Mouse (Mus musculus): ENCODE measurements around the gene En2. TPM values are rescaled to one million over a fixed set of nuclear protein-coding genes. Genes with fewer than 3 reads are reported as not detected.

Gene En2
- polyA plus RNA-seq, 1 experiment from 2014 or later = not detected

DNA sequence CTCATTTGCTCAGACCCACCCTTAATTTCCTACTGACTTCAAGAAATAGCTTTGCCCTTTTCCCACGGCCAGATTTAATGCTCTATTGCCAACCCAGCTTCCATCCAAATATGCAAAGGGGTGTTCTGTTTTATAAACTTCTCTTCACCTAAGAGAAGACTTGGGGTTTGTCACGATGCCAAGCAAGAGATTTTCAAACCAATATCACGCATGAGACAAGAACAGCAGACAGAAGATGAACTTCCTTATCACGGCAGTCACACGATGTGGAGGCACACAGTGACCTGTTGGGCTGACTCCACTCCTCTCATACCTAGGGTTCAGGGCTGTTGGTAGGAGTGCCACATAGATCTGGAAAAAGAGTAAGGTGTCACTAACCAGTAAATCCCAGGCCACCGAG is 37.6 kb downstream of the En2 start:
- no peaks in the 10 kb centered on the region for H3K4me1 ChIP-seq (replicated peaks)
- WGBS = 73% methylated on average over 6 of the region's 6 CpGs
- no peak overlapping the region for H3K27ac ChIP-seq
- H3K4me3 ChIP-seq (replicated peaks) = no peak overlapping the region
- H3K27me3 ChIP-seq (replicated peaks) = peaks cover 41% of the 10 kb centered on the region
- H3K9me3 ChIP-seq = no peaks in the 10 kb centered on the region
- H3K4me2 ChIP-seq (replicated peaks) = no peak overlapping the region
- no peak overlapping the region for H3K9ac ChIP-seq
- H3K36me3 ChIP-seq = no peaks in the 10 kb centered on the region
- no peak for ATAC-seq

DNA sequence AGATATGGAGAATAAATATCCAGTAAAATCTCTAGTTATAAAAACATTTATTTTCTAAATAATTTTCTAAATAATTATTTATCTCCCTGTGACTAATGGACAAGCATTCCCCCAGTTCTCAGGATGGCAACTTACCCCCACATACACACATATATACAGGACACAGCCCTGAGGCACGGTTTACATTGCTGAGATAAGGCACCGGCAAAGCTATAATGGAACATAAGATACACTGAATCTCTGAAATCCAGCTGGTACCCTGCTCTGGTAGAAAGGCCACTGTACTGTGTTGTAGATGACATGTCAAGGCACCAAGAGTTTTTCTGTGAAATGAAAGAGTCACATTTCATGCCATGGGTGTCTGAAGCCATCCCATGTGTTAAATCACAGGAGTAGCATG is 39.2 kb downstream of the En2 start:
- Histone ChIP-seq H3K27me3 (replicated peaks) (peaks cover 53% of the 10 kb centered on the region), H3K4me3 (replicated peaks) (no peak overlapping the region), H3K4me1 (replicated peaks) (peaks cover 3% of the 10 kb centered on the region; the same call in 1 of the 2 replicates), H3K4me2 (replicated peaks) (no peak overlapping the region), H3K36me3 (no peaks in the 10 kb centered on the region), H3K9me3 (no peaks in the 10 kb centered on the region), H3K9ac (no peak overlapping the region), H3K27ac (no peak overlapping the region)
- WGBS = 56% methylated on average over 2 of the region's 2 CpGs
- ATAC-seq = no peak

DNA sequence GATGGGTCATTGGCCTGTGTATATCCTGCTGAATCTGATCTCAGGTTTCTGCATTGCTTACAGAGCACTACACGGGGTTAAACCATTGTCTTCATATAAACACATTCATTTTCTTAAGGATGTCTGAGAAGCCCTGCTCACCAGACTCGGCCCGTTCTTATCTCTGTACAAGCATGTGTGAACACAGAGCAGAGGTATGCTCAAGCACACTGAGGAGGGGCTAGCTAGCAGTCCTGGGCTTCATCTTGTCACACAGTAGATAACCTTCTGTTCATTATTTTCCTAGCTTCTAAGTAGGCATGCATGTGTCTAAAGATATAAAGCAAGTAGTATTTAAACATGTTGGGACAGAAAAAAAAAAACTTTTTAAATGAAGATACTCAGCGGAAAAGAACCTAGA is 41.0 kb downstream of the En2 start:
- no peak overlapping the region for H3K4me3 ChIP-seq (replicated peaks)
- H3K27ac ChIP-seq = no peak overlapping the region
- H3K4me2 ChIP-seq (replicated peaks) = no peak overlapping the region
- H3K27me3 ChIP-seq (replicated peaks) = peaks cover 70% of the 10 kb centered on the region
- no peaks in the 10 kb centered on the region for H3K9me3 ChIP-seq
- no peaks in the 10 kb centered on the region for H3K36me3 ChIP-seq
- no peak overlapping the region for H3K9ac ChIP-seq
- 32% methylated on average over 4 of the region's 4 CpGs for WGBS
- no peak for ATAC-seq
- peaks cover 8% of the 10 kb centered on the region; the same call in 1 of the 2 replicates for H3K4me1 ChIP-seq (replicated peaks)

DNA sequence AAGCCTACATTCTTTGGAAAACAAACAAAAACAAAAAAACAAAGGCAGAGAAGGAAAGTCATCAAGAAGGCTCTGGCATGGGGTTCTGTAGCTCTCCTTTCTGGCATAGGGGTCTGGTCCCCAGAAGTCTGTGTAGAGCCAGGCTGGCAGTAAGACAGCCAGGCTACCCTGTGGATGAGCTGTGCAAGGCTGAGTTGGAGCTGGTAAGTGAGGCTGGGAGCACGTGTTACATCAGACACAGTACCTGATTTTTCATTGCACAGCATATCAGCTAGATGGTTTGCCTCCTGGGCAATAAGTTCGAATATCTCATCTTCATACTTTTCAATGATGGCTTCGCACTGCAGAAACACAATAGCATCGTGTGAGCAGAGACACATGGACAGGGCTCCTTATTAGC is 41.5 kb downstream of the En2 start:
- 73% methylated on average over 4 of the region's 4 CpGs for WGBS
- H3K9ac ChIP-seq = no peak overlapping the region
- peaks cover 8% of the 10 kb centered on the region; the same call in 1 of the 2 replicates for H3K4me1 ChIP-seq (replicated peaks)
- H3K4me3 ChIP-seq (replicated peaks) = no peak overlapping the region
- H3K4me2 ChIP-seq (replicated peaks) = no peak overlapping the region
- no peaks in the 10 kb centered on the region for H3K9me3 ChIP-seq
- peaks cover 73% of the 10 kb centered on the region for H3K27me3 ChIP-seq (replicated peaks)
- ATAC-seq = no peak
- H3K27ac ChIP-seq = no peak overlapping the region
- no peaks in the 10 kb centered on the region for H3K36me3 ChIP-seq

DNA sequence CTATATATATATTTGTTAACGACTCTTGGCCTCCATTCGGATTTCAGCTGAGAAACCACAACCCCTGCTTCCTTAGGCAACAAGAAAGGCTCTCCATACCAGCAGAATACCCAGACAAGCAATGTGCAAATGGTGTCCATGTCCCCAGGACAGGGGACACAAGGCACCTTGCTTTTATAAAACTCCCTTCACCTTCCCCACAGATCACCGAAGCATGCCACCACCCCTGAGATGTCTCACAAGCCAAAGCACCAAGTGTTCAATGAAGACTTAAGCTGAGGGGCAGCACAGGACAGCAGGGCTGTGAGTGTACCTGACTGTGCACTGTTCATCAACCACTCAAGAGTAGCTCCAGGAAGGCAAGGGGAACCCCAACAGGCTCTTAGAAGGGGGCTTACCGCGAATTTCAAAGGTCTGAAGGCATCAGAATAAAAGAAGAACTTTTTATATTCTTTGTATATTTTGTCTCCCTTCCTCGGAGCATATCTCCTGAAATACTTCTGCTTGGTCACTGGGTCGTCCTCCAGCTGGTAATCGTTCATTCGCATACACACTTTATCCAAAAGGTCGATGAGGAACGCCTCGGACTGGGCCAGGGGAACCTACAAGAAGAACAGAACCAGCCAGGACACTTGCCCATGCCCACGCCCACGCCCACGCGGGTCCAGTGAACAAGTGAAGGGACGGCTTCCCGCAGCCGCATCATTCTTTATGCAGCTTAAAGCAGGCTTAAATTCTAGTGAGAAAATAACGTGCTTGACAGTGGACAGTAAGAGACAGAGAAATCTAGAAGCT is 43.4 kb downstream of the En2 start:
- Histone ChIP-seq H3K27ac (no peak overlapping the region), H3K36me3 (no peaks in the 10 kb centered on the region), H3K9me3 (no peaks in the 10 kb centered on the region), H3K4me3 (replicated peaks) (no peak overlapping the region), H3K4me1 (replicated peaks) (peaks cover 8% of the 10 kb centered on the region; the same call in 1 of the 2 replicates), H3K4me2 (replicated peaks) (peak overlapping the region; percentile 68), H3K27me3 (replicated peaks) (peaks cover 78% of the 10 kb centered on the region), H3K9ac (no peak overlapping the region)
- WGBS = 13% methylated on average over 20 of the region's 20 CpGs
- ATAC-seq = no peak

DNA sequence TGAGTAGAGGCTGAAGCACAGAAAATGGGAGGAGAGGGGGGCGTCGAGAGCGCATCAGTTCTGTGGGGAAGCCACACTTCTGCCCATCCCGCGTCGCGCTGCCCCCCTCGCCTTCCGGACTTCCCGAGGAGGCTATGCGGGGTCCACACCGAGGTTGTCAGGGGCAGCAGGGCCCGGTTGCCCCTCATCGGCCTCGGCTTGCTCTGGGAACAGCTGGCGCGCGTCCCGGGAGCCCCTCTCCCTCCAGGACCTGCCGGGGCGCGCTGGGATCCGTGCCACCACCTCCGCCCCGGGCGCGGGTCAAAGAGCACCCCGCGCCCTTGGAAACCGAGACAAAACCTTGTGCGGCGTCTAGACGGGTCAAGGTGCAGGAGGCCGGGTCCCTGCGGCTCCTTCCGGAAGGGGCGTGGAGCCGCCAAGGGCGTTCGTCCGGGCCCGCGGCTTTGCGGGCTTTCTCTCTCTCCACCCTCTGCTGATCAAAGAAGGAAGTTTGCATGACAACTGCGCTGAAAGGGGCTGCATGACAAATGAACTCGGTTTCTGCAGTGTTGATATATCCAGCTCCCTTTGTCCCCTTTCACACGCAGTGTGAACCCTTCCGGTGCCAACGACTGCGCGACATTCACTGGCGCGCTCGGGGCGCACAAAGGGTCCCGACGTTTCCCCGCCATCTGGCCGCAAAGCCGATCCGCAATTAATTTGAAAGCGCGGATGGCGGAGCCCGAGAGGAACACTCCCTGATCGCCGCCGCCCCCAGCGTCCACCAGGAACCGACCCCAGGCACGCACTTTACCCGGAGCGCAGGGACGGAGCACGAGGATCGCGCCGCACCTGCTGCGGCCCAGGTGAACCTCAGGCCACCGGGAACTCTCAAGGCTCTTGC is 44.3 kb downstream of the En2 start:
- Histone ChIP-seq H3K4me3 (replicated peaks) (peak overlapping the region; percentile 33), H3K4me2 (replicated peaks) (peak overlapping the region; percentile 68), H3K4me1 (replicated peaks) (peaks cover 8% of the 10 kb centered on the region; the same call in 1 of the 2 replicates), H3K9ac (no peak overlapping the region), H3K27ac (no peak overlapping the region), H3K9me3 (no peaks in the 10 kb centered on the region), H3K36me3 (no peaks in the 10 kb centered on the region), H3K27me3 (replicated peaks) (peaks cover 80% of the 10 kb centered on the region)
- peak; percentile 89 for ATAC-seq
- WGBS = under 1% methylated on average over 78 of the region's 80 CpGs

DNA sequence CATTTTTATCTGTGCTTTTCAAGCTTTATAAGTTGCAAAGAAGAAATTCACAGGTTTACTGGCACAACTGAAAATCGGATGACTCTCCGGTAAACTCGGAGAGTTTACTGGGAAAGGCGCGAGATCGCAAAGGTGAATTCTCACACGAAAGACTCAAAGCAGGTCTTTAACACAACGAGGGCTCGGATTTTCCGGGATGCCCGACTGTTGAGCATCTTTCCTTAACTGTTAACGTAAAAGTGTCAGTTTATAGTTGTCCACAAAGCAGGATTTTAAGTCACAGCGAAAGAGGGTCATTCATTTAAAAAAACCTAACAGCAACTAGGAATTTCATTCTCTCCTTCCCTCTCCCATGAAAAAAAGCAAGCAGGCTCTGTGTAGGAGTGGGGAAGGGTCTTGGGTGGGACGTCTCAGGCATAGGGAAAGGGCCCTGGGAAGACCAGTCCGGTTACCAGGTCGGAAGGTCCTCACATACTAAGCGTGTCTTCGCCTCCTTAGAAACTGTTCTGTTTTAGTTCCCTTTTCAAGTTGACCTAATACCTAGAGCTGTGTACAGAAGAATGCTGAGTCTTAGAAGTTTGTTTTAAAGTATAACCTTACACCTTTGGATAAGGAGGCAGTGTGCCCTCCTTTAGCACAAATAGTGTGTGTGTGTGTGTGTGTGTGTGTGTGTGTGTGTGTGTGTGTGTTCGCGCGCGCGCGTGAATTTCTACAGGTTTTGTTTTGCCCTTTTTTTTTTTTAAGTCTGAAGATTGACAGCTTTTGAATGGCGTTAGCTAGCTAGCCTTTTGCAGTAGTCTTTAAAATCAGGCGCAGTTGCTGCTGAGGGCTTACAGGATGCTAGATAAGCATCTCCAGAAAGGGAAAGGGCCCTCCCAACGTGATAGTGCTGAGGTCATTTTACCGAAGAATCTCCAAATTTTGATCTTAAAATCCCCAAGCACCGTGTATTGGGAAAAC is 45.4 kb downstream of the En2 start:
- no peaks in the 10 kb centered on the region for H3K9me3 ChIP-seq
- no peak for ATAC-seq
- H3K9ac ChIP-seq = no peak overlapping the region
- 2% methylated on average over 29 of the region's 29 CpGs for WGBS
- no peak overlapping the region for H3K4me3 ChIP-seq (replicated peaks)
- H3K36me3 ChIP-seq = no peaks in the 10 kb centered on the region
- H3K27ac ChIP-seq = no peak overlapping the region
- peaks cover 8% of the 10 kb centered on the region; the same call in 1 of the 2 replicates for H3K4me1 ChIP-seq (replicated peaks)
- peaks cover 75% of the 10 kb centered on the region for H3K27me3 ChIP-seq (replicated peaks)
- peak overlapping the region; percentile 68; the same call in 1 of the 2 replicates for H3K4me2 ChIP-seq (replicated peaks)

DNA sequence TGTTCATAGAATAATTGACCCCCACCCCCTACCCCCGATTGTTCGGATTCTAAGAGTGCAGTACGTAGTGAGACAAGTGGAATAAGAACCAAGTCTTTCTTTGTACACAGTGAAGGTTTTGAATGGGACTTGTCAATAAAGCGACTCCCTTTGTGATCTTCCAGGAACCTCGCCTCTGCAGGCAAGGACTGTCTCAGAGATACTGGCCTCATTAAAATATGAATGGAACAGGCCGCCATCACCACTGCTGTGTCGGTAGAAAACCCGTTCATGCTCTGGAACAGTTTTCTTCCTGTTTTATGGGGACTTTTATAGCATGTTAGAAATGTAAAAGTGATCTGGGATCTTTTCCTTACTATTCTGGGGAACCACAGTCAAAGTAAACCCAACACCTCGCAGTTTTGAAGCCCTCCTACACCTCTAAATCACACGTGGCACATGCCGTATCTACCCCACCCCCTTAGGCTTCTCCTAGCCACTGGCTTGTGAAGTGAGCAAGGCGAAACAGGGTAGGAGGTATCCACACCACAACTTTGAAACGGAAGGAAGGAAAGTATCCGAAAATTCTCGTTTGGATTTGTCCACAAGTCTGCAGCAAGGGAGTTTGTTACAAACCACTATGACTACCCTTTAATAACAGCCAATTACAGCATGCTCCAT is 46.3 kb downstream of the En2 start:
- H3K9me3 ChIP-seq = no peaks in the 10 kb centered on the region
- ATAC-seq = no peak
- H3K27ac ChIP-seq = no peak overlapping the region
- 5% methylated on average over 15 of the region's 15 CpGs for WGBS
- H3K4me1 ChIP-seq (replicated peaks) = peaks cover 8% of the 10 kb centered on the region; the same call in 1 of the 2 replicates
- H3K9ac ChIP-seq = no peak overlapping the region
- H3K4me2 ChIP-seq (replicated peaks) = no peak overlapping the region
- H3K4me3 ChIP-seq (replicated peaks) = no peak overlapping the region
- H3K27me3 ChIP-seq (replicated peaks) = peaks cover 70% of the 10 kb centered on the region
- no peaks in the 10 kb centered on the region for H3K36me3 ChIP-seq

DNA sequence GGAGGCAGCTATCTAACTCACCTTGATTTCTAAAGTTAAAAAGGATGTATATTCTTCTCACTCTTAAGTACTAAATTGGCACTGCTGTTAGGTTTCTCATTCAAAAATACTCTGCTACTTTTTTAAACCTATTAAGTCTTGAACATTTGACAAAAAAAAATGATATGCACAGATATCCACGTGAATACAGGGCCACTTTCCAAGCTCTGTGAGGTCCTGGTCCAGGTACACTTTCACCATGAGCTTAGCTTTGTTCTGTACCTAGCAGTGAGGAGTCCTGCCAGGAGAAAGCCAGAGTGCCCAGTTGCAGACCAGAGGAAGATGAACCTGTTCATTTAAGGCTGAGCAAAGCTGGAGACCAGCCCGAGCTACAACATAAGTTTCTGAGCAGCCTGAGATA is 47.9 kb downstream of the En2 start:
- 63% methylated on average over 2 of the region's 2 CpGs for WGBS

DNA sequence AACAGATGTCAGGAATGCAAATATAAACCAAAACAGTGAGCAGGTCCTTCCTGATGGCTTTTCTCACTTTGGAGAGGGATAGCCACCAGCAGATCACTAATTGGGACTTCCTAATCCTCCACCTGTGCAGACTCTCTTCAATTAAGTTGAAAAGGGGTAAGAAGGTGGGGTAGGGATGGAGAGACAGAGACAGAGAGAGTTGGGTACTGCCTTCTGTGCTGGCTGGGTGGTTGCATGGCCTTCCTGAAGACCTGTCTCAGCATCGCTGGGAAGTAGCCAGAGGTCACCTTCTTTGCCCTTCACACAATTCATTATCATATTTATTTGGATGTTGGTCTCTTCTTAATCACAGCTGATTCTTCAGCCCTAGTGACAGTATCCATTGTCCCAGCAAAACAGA is 54.1 kb downstream of the En2 start:
- Histone ChIP-seq H3K36me3 (no peaks in the 10 kb centered on the region), H3K27ac (no peak overlapping the region), H3K9ac (no peak overlapping the region), H3K4me1 (replicated peaks) (no peaks in the 10 kb centered on the region), H3K27me3 (replicated peaks) (peaks cover 4% of the 10 kb centered on the region; the same call in 1 of the 2 replicates), H3K4me2 (replicated peaks) (no peak overlapping the region), H3K4me3 (replicated peaks) (no peak overlapping the region), H3K9me3 (no peaks in the 10 kb centered on the region)
- ATAC-seq = no peak
- WGBS = 67% methylated on average over 1 of the region's 1 CpGs

More for the DNA sequence above, 47.9 kb downstream of the En2 start:
- no peak overlapping the region for H3K4me3 ChIP-seq (replicated peaks)
- H3K9ac ChIP-seq = no peak overlapping the region
- no peak overlapping the region for H3K27ac ChIP-seq
- no peak overlapping the region for H3K4me2 ChIP-seq (replicated peaks)
- H3K9me3 ChIP-seq = no peaks in the 10 kb centered on the region
- ATAC-seq = no peak
- H3K36me3 ChIP-seq = no peaks in the 10 kb centered on the region
- peaks cover 56% of the 10 kb centered on the region for H3K27me3 ChIP-seq (replicated peaks)
- H3K4me1 ChIP-seq (replicated peaks) = peaks cover 8% of the 10 kb centered on the region; the same call in 1 of the 2 replicates

Data from intestine, embryonic 15.5 days (tissue).